Mouse (Mus musculus): ENCODE data around the gene Klhl3. TPM values are rescaled to one million over a fixed set of nuclear protein-coding genes. Genes with fewer than 3 reads are reported as not detected.

Klhl3 gene
- polyA plus RNA-seq, 1 experiment from 2014 or later = 1.8 TPM

- no peak overlapping the region for H3K27ac ChIP-seq (replicated peaks)
- WGBS = 57% methylated on average over 16 of the region's 16 CpGs
Observed at GRCm38 (mm10) chr13:58007256-58008037, 105.9 kb downstream of the Klhl3 start.

GRCm38 (mm10) chr13:58001792-58002191, 111.6 kb downstream of the Klhl3 start:
- Histone ChIP-seq H3K4me3 (no peak overlapping the region), H3K36me3 (replicated peaks) (no peaks in the 10 kb centered on the region), H3K27ac (replicated peaks) (no peak overlapping the region), H3K9me3 (no peaks in the 10 kb centered on the region), H3K4me1 (peaks cover 23% of the 10 kb centered on the region), H3K27me3 (replicated peaks; ENCODE audit: low read depth, poor library complexity, severe bottlenecking) (no peaks in the 10 kb centered on the region)
- WGBS = 88% methylated on average over 3 of the region's 3 CpGs
- no peak for DNase-seq (ENCODE audit: low spot score)

More at GRCm38 (mm10) chr13:58007256-58008037, 105.9 kb downstream of the Klhl3 start:
- no peaks in the 10 kb centered on the region for H3K27me3 ChIP-seq (replicated peaks; ENCODE audit: low read depth, poor library complexity, severe bottlenecking)
- no peaks in the 10 kb centered on the region for H3K36me3 ChIP-seq (replicated peaks)
- H3K4me1 ChIP-seq = peaks cover 25% of the 10 kb centered on the region
- no peaks in the 10 kb centered on the region for H3K9me3 ChIP-seq
- no peak for DNase-seq (ENCODE audit: low spot score)
- no peak overlapping the region for H3K4me3 ChIP-seq

GRCm38 (mm10) chr13:57996536-57996935, 116.9 kb downstream of the Klhl3 start:
- DNase-seq (ENCODE audit: low spot score) = no peak
- Histone ChIP-seq H3K4me1 (no peaks in the 10 kb centered on the region), H3K27ac (replicated peaks) (no peak overlapping the region), H3K9me3 (no peaks in the 10 kb centered on the region), H3K27me3 (replicated peaks; ENCODE audit: low read depth, poor library complexity, severe bottlenecking) (no peaks in the 10 kb centered on the region), H3K36me3 (replicated peaks) (no peaks in the 10 kb centered on the region), H3K4me3 (no peak overlapping the region)
- 83% methylated on average over 11 of the region's 11 CpGs for WGBS

- Histone ChIP-seq H3K36me3 (replicated peaks) (no peaks in the 10 kb centered on the region), H3K4me3 (no peak overlapping the region), H3K9me3 (no peaks in the 10 kb centered on the region), H3K27ac (replicated peaks) (no peak overlapping the region), H3K4me1 (no peaks in the 10 kb centered on the region), H3K27me3 (replicated peaks; ENCODE audit: low read depth, poor library complexity, severe bottlenecking) (no peaks in the 10 kb centered on the region)
- DNase-seq (ENCODE audit: low spot score) = no peak
- WGBS = 84% methylated on average over 13 of the region's 13 CpGs
Observed at GRCm38 (mm10) chr13:57995864-57996263, 117.5 kb downstream of the Klhl3 start.

- Histone ChIP-seq H3K36me3 (replicated peaks) (no peaks in the 10 kb centered on the region), H3K4me3 (no peak overlapping the region), H3K27me3 (replicated peaks; ENCODE audit: low read depth, poor library complexity, severe bottlenecking) (no peaks in the 10 kb centered on the region), H3K27ac (replicated peaks) (0 out of 2 replicates have a peak overlapping the region, but pooled peaks have one; percentile 1), H3K4me1 (peaks cover 50% of the 10 kb centered on the region), H3K9me3 (no peaks in the 10 kb centered on the region)
- no peak for DNase-seq (ENCODE audit: low spot score)
- WGBS = 74% methylated on average over 10 of the region's 10 CpGs
Observed at GRCm38 (mm10) chr13:57984637-57985036, 128.8 kb downstream of the Klhl3 start.

DNA sequence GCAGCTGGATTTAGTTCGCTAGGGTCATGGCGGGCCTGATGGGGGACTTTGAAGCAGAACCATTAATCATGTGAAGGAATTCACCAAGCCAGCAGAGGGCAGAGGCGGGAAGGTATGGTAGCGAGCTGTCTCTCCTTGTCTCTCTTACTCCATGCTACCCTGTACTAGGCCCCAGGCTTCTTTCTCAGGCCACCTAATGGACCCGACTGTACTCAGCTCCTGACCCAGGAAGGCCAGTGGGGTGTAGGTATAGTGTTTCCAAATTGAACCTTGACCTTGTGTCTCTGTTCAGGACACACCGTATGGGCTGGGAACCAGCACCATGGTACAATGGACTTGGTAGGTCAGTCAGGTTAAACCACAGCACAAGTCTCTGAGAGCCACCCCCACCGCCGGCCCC, 129.2 kb downstream of the Klhl3 start:
- H3K36me3 ChIP-seq (replicated peaks) = no peaks in the 10 kb centered on the region
- DNase-seq (ENCODE audit: low spot score) = no peak
- 64% methylated on average over 8 of the region's 8 CpGs for WGBS
- peaks cover 53% of the 10 kb centered on the region for H3K4me1 ChIP-seq
- peak overlapping the region; percentile 1; the same call in 1 of the 2 replicates for H3K27ac ChIP-seq (replicated peaks)
- H3K27me3 ChIP-seq (replicated peaks; ENCODE audit: low read depth, poor library complexity, severe bottlenecking) = no peaks in the 10 kb centered on the region
- no peak overlapping the region for H3K4me3 ChIP-seq
- H3K9me3 ChIP-seq = no peaks in the 10 kb centered on the region

DNA sequence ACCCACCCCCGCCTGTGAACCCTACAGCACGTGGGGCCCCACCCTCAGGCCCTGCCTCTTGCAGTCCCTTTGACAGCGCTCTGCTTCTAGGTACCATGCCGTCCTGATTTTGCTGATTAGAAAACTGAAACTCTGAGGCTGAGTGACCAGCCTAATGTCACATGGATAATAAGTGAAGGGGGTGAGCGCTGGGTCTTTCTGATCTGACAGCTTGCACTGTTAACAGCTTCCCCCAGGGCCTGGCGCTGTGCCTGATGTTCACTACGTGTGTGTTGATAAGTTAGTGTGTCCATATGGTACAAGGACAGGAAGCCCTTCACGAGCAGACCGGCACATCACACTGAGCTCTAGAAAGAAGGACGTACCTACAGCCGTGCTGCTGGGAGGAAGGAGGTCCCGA, 130.1 kb downstream of the Klhl3 start:
- Histone ChIP-seq H3K4me1 (peaks cover 59% of the 10 kb centered on the region), H3K27me3 (replicated peaks; ENCODE audit: low read depth, poor library complexity, severe bottlenecking) (no peaks in the 10 kb centered on the region), H3K9me3 (no peaks in the 10 kb centered on the region), H3K27ac (replicated peaks) (no peak overlapping the region), H3K4me3 (no peak overlapping the region), H3K36me3 (replicated peaks) (no peaks in the 10 kb centered on the region)
- 72% methylated on average over 12 of the region's 12 CpGs for WGBS
- no peak for DNase-seq (ENCODE audit: low spot score)

GRCm38 (mm10) chr13:57982904-57983303, 130.5 kb downstream of the Klhl3 start:
- 67% methylated on average over 11 of the region's 11 CpGs for WGBS
- Histone ChIP-seq H3K36me3 (replicated peaks) (no peaks in the 10 kb centered on the region), H3K4me1 (peaks cover 59% of the 10 kb centered on the region), H3K9me3 (no peaks in the 10 kb centered on the region), H3K4me3 (no peak overlapping the region), H3K27ac (replicated peaks) (no peak overlapping the region), H3K27me3 (replicated peaks; ENCODE audit: low read depth, poor library complexity, severe bottlenecking) (no peaks in the 10 kb centered on the region)
- no peak for DNase-seq (ENCODE audit: low spot score)

- no peak overlapping the region for H3K4me3 ChIP-seq
- no peaks in the 10 kb centered on the region for H3K27me3 ChIP-seq (replicated peaks; ENCODE audit: low read depth, poor library complexity, severe bottlenecking)
- no peaks in the 10 kb centered on the region for H3K36me3 ChIP-seq (replicated peaks)
- H3K4me1 ChIP-seq = peaks cover 59% of the 10 kb centered on the region
- 60% methylated on average over 9 of the region's 9 CpGs for WGBS
- DNase-seq (ENCODE audit: low spot score) = no peak
- H3K27ac ChIP-seq (replicated peaks) = no peak overlapping the region
- H3K9me3 ChIP-seq = no peaks in the 10 kb centered on the region
Observed at GRCm38 (mm10) chr13:57980679-57981078, 132.7 kb downstream of the Klhl3 start.

GRCm38 (mm10) chr13:57980071-57980470, 133.3 kb downstream of the Klhl3 start:
- peaks cover 56% of the 10 kb centered on the region for H3K4me1 ChIP-seq
- no peaks in the 10 kb centered on the region for H3K27me3 ChIP-seq (replicated peaks; ENCODE audit: low read depth, poor library complexity, severe bottlenecking)
- H3K27ac ChIP-seq (replicated peaks) = no peak overlapping the region
- no peak overlapping the region for H3K4me3 ChIP-seq
- 36% methylated on average over 2 of the region's 2 CpGs for WGBS
- DNase-seq (ENCODE audit: low spot score) = no peak
- H3K9me3 ChIP-seq = no peaks in the 10 kb centered on the region
- H3K36me3 ChIP-seq (replicated peaks) = no peaks in the 10 kb centered on the region

DNA sequence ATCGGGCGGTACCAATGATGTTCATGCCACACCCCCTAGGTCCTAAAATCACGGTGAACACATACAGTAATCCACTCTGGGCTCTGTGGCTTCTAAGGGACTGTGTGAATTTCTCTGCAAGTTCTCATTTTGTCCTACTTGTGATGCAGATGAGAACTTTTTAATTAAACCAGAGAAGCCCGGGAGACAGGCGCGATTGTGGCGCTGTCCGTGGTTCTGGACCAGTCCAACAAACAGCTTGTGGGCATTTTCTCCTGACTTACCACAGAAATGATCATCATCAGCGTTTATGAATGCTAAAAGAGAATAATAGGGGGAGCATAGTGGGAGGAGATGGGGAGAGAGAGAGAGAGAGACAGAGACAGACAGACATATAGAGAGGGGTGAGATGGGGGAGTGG, 134.5 kb downstream of the Klhl3 start:
- Histone ChIP-seq H3K4me1 (peaks cover 45% of the 10 kb centered on the region), H3K4me3 (no peak overlapping the region), H3K27ac (replicated peaks) (no peak overlapping the region), H3K36me3 (replicated peaks) (no peaks in the 10 kb centered on the region), H3K27me3 (replicated peaks; ENCODE audit: low read depth, poor library complexity, severe bottlenecking) (no peaks in the 10 kb centered on the region), H3K9me3 (no peaks in the 10 kb centered on the region)
- 19% methylated on average over 9 of the region's 9 CpGs for WGBS
- DNase-seq (ENCODE audit: low spot score) = peak; percentile 64

- Histone ChIP-seq H3K4me1 (peaks cover 33% of the 10 kb centered on the region), H3K36me3 (replicated peaks) (no peaks in the 10 kb centered on the region), H3K4me3 (no peak overlapping the region), H3K9me3 (no peaks in the 10 kb centered on the region), H3K27ac (replicated peaks) (no peak overlapping the region), H3K27me3 (replicated peaks; ENCODE audit: low read depth, poor library complexity, severe bottlenecking) (no peaks in the 10 kb centered on the region)
- no peak for DNase-seq (ENCODE audit: low spot score)
- 84% methylated on average over 6 of the region's 6 CpGs for WGBS
Observed at GRCm38 (mm10) chr13:57977721-57978120, 135.7 kb downstream of the Klhl3 start.

DNA sequence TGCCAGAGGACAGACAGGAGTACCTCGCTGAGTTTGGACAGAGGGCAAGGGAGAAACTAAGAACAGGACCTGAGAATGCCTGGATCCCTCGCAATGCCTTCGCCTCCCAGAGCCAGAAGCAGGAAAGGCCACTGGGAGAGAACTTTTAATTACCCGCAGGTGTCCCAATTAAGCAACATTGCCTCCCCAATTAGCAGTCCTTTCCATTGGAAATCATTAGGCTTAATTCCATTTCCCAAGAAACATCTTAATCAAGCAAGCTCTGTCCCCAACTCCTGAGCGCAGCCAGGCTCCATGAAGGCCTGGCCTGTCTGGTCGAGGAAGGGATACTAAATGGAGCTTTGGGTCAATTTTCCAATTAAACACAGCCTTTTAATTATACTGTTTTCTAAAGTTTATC, 147.7 kb downstream of the Klhl3 start:
- Histone ChIP-seq H3K27ac (replicated peaks) (no peak overlapping the region), H3K36me3 (replicated peaks) (no peaks in the 10 kb centered on the region), H3K27me3 (replicated peaks; ENCODE audit: low read depth, poor library complexity, severe bottlenecking) (no peaks in the 10 kb centered on the region), H3K4me1 (no peaks in the 10 kb centered on the region), H3K4me3 (no peak overlapping the region), H3K9me3 (no peaks in the 10 kb centered on the region)
- no peak for DNase-seq (ENCODE audit: low spot score)
- 71% methylated on average over 6 of the region's 6 CpGs for WGBS

Measured in embryonic facial prominence, embryonic 10.5 days (tissue).